Mouse (Mus musculus) G1E (cell line): ENCODE data around the gene 8030474K03Rik.

Experiments
- CTCF ChIP-seq: IDR thresholded peaks from 2 replicates; pipeline ENCODE4 v1.5.1; 2012; ENCODE audit warnings: low read depth, low read length, inconsistent platforms, mixed read lengths
- GATA1 ChIP-seq: IDR thresholded peaks from 2 replicates; pipeline ENCODE4 v1.6.1; 2012; ENCODE audit warnings: borderline replicate concordance, low read length, inconsistent platforms, mixed read lengths
- GATA2 ChIP-seq: IDR thresholded peaks from 2 replicates; pipeline ENCODE4 v1.6.1; 2012; ENCODE audit warnings: low read depth, low read length, inconsistent platforms, borderline replicate concordance
- POLR2AphosphoS5 ChIP-seq: IDR thresholded peaks from 2 replicates; pipeline ENCODE4 v1.6.1; 2012; ENCODE audit warnings: low read depth, low read length, inconsistent platforms; ENCODE audit not compliant: insufficient replicate concordance
- TAL1 ChIP-seq: conservative IDR thresholded peaks from 2 replicates; pipeline ENCODE4 v1.6.1; 2012; ENCODE audit warnings: low read depth, low read length, inconsistent platforms, mixed read lengths

DNA sequence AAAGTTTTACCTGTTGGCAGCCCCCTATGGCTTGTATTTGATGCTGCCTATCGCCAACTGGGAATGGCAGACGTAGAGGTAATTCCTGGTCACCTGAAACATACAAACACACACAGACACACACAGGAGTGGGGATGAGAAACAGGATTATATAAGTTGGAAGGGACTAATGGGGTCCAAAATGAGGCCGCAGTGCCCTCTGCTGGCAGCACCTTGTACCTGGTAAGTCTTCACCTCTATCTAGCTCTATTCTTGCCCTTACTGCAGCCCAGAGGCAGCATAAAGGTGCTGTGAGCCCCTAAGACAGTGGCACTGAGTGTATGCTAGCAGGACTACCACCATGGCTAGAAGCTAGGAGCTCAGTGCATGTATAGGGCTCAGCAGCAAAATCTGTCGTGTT lies 2.9 kb upstream of the 8030474K03Rik start:
- peak; percentile 24; the same call in 1 of the 2 replicates for TF ChIP-seq CTCF
- no peak for TF ChIP-seq GATA1
- TF ChIP-seq POLR2AphosphoS5 = no peak
- TF ChIP-seq TAL1 = no peak
- TF ChIP-seq GATA2 = no peak
